Comparison of ENCODE assay signal across 22 mouse cellular contexts in genomic region chr11:52059001-52059400, GRCm38 (mm10). TPM values are rescaled to one million over a fixed set of nuclear protein-coding genes. Genes with fewer than 3 reads are reported as not detected.
DNase-seq lines count a peak whose midpoint lies in the region; ATAC-seq lines count a peak whose summit lies in the region.
"Had no signal": no experiment of that assay in that cellular context is flagged by ENCODE, and none has a peak within 500 bp of the region (broad histone marks: within the 10 kb centered on the region; RNA-seq: fewer than 3 reads in every experiment).

No protein-coding gene starts in this region.

- H3K9me3 ChIP-seq in forebrain, embryonic 14.5 days (replicated peaks; ENCODE audit: control insufficient read depth, low read length) = no peaks in the 10 kb centered on the region
- no peaks in the 10 kb centered on the region for H3K9me3 ChIP-seq in forebrain, embryonic 16.5 days (ENCODE audit: control insufficient read depth, low read length)
- H3K9me3 ChIP-seq: embryonic facial prominence, embryonic 12.5 days; embryonic facial prominence, embryonic 15.5 days; forebrain, embryonic 10.5 days; forebrain, embryonic 12.5 days; forebrain, embryonic 15.5 days had no signal

- no peak for DNase-seq in forebrain, embryonic 14.5 days (ENCODE audit: low spot score)
- peak; percentile 30 for DNase-seq in kidney, adult 9 months
- DNase-seq in kidney, postnatal 10 days = no peak
- peak; percentile 36 for DNase-seq in thymus, postnatal 4 days
- DNase-seq in thymus, adult 18-20 months = no peak
- DNase-seq: adrenal gland, adult 2 months; adrenal gland, postnatal 10 days; adrenal gland, postnatal 25 days; cerebellum, adult 11 months; cerebellum, adult 18-20 months; cerebellum, adult 8-10 months; cerebellum, adult 9-11 months; cerebellum, postnatal 14 days; cerebellum, postnatal 36 days; embryo, embryonic 11 days had no signal

- H3K27ac ChIP-seq in forebrain, embryonic 14.5 days (ENCODE audit: low read depth, low read length) = no peak overlapping the region
- H3K27ac ChIP-seq in forebrain, embryonic 16.5 days (ENCODE audit: low read length) = no peak overlapping the region
- H3K27ac ChIP-seq: embryonic facial prominence, embryonic 12.5 days; embryonic facial prominence, embryonic 15.5 days; forebrain, embryonic 10.5 days; forebrain, embryonic 12.5 days; forebrain, embryonic 15.5 days had no signal

- ATAC-seq in forebrain, embryonic 14.5 days = no peak
- ATAC-seq in forebrain, embryonic 16.5 days = no peak
- ATAC-seq: forebrain, embryonic 15.5 days had no signal

- H3K4me3 ChIP-seq in forebrain, embryonic 14.5 days (ENCODE audit: low read depth, low read length) = no peak overlapping the region
- no peak overlapping the region for H3K4me3 ChIP-seq in forebrain, embryonic 16.5 days (replicated peaks; ENCODE audit: low read length)
- H3K4me3 ChIP-seq: embryonic facial prominence, embryonic 12.5 days; embryonic facial prominence, embryonic 15.5 days; erythroblast, embryonic 14.5 days; forebrain, embryonic 10.5 days; forebrain, embryonic 12.5 days; forebrain, embryonic 15.5 days had no signal

- 0 out of 2 replicates have a peak overlapping the region, but pooled peaks have one; percentile 5 for H3K9ac ChIP-seq in forebrain, embryonic 14.5 days (ENCODE audit: low read length)
- no peak overlapping the region for H3K9ac ChIP-seq in forebrain, embryonic 16.5 days (replicated peaks; ENCODE audit: low read depth, low read length)
- H3K9ac ChIP-seq: embryonic facial prominence, embryonic 12.5 days; embryonic facial prominence, embryonic 15.5 days; forebrain, embryonic 12.5 days; forebrain, embryonic 15.5 days had no signal

- WGBS in forebrain, embryonic 14.5 days = 79% methylated on average over 5 of the region's 5 CpGs
- WGBS in forebrain, embryonic 16.5 days = 75% methylated on average over 5 of the region's 5 CpGs

- no peaks in the 10 kb centered on the region for H3K4me1 ChIP-seq in forebrain, embryonic 14.5 days (ENCODE audit: control insufficient read depth, insufficient read depth, low read length)
- no peaks in the 10 kb centered on the region for H3K4me1 ChIP-seq in forebrain, embryonic 16.5 days (replicated peaks; ENCODE audit: control insufficient read depth, insufficient read depth, low read length)
- H3K4me1 ChIP-seq: embryonic facial prominence, embryonic 12.5 days; embryonic facial prominence, embryonic 15.5 days; forebrain, embryonic 10.5 days; forebrain, embryonic 12.5 days had no signal

- no peaks in the 10 kb centered on the region for H3K36me3 ChIP-seq in forebrain, embryonic 14.5 days (ENCODE audit: control insufficient read depth, insufficient read depth, low read length)
- no peaks in the 10 kb centered on the region for H3K36me3 ChIP-seq in forebrain, embryonic 16.5 days (ENCODE audit: control insufficient read depth, insufficient read depth)
- H3K36me3 ChIP-seq: embryonic facial prominence, embryonic 12.5 days; embryonic facial prominence, embryonic 15.5 days; forebrain, embryonic 10.5 days; forebrain, embryonic 12.5 days; forebrain, embryonic 15.5 days had no signal

- H3K4me2 ChIP-seq in forebrain, embryonic 14.5 days (ENCODE audit: low read length) = no peak overlapping the region
- H3K4me2 ChIP-seq in forebrain, embryonic 16.5 days (ENCODE audit: low read length) = no peak overlapping the region
- H3K4me2 ChIP-seq: embryonic facial prominence, embryonic 12.5 days; embryonic facial prominence, embryonic 15.5 days; forebrain, embryonic 12.5 days; forebrain, embryonic 15.5 days had no signal

- no peaks in the 10 kb centered on the region for H3K27me3 ChIP-seq in forebrain, embryonic 14.5 days (replicated peaks; ENCODE audit: control insufficient read depth, insufficient read depth, low read length)
- no peaks in the 10 kb centered on the region for H3K27me3 ChIP-seq in forebrain, embryonic 16.5 days (replicated peaks; ENCODE audit: control insufficient read depth, insufficient read depth, low read length)
- H3K27me3 ChIP-seq: embryonic facial prominence, embryonic 12.5 days; embryonic facial prominence, embryonic 15.5 days; forebrain, embryonic 12.5 days; forebrain, embryonic 15.5 days had no signal

RNA-seq across cellular contexts. Expression of gene Ppp2ca, which starts 39.5 kb away (rescaled TPM):
- polyA plus RNA-seq in forebrain, embryonic 14.5 days (2014; fragmentation: Nextera tagmentation; extraction: Ambion mirVana) = 137 and 140 TPM in 2 replicates
- 116 and 123 TPM in 2 replicates for polyA plus RNA-seq in forebrain, embryonic 16.5 days (2015; fragmentation: Nextera tagmentation; extraction: Ambion mirVana)

RNA-seq across cellular contexts. Expression of gene Cdkl3, which starts 55.0 kb away (rescaled TPM):
- polyA plus RNA-seq in forebrain, embryonic 14.5 days (2014; fragmentation: Nextera tagmentation; extraction: Ambion mirVana) = 20.4 and 22.3 TPM in 2 replicates
- 27.0 and 27.1 TPM in 2 replicates for polyA plus RNA-seq in forebrain, embryonic 16.5 days (2015; fragmentation: Nextera tagmentation; extraction: Ambion mirVana)
- polyA plus RNA-seq: erythroblast, embryonic 14.5 days had no signal

RNA-seq across cellular contexts. Expression of gene Ube2b, which starts 58.4 kb away (rescaled TPM):
- polyA plus RNA-seq in forebrain, embryonic 14.5 days (2014; fragmentation: Nextera tagmentation; extraction: Ambion mirVana) = 189 and 211 TPM in 2 replicates
- 279 and 306 TPM in 2 replicates for polyA plus RNA-seq in forebrain, embryonic 16.5 days (2015; fragmentation: Nextera tagmentation; extraction: Ambion mirVana)

Comparison
In these comparisons a context has a peak if more than half of its experiments do, and no peak if none do; other contexts are left out.
1. DNase-seq: peak in kidney, adult 9 months (single experiment) and thymus, postnatal 4 days (single experiment); none in forebrain, embryonic 14.5 days (single experiment), kidney, postnatal 10 days (single experiment) and thymus, adult 18-20 months (0 of 2).